Mouse (Mus musculus) brown adipose tissue, adult 24 weeks (tissue): ENCODE measurements around the gene Ppid. TPM values are rescaled to one million over a fixed set of nuclear protein-coding genes. Genes with fewer than 3 reads are reported as not detected.
A peak's percentile ranks its signal among the peaks of the same experiment; 100 is the strongest.
"Not testable (repeated sequence)": the region's sequence is repeated elsewhere in the genome, so short reads cannot be mapped to it uniquely, and the experiment has no call there.

ENCODE experiments used
- H3K27ac ChIP-seq: fragments of 200-500 bp; replicated peaks from 2 replicates; pipeline ENCODE4 v1.5.1; 2012; ENCODE audit warnings: low read depth, mild to moderate bottlenecking, low read length
- H3K4me1 ChIP-seq: fragments of 200-500 bp; 2 replicates; pipeline ENCODE4 v1.6.1; 2012; ENCODE audit warnings: low read length, mixed read lengths; ENCODE audit not compliant: control insufficient read depth, insufficient read depth, insufficient read length
- H3K4me3 ChIP-seq: fragments of 200-500 bp; 2 replicates; pipeline ENCODE4 v1.5.1; 2012; ENCODE audit warnings: low read depth, mild to moderate bottlenecking, low read length, moderate library complexity; ENCODE audit not compliant: insufficient read depth
- polyA plus RNA-seq: library from polyadenylated mRNA; stranded (reverse); fragments of >200 nt; gene quantifications from 2 replicates; pipeline ENCODE4 v1.2.4, GENCODE M21; 2012; ENCODE audit not compliant: missing spikeins, insufficient read depth, insufficient read length

The Ppid gene
- polyA plus RNA-seq, 1 experiment = 28.0 TPM

- Histone ChIP-seq H3K27ac (no peak overlapping the region), H3K4me1 (peaks cover 8% of the 10 kb centered on the region; the same call in 1 of the 2 replicates), H3K4me3 (no peak overlapping the region)
These were observed 26.1 kb upstream of the Ppid start for GRCm38 (mm10) chr3:79564875-79565606.

- peak overlapping the region; percentile 69 for H3K4me3 ChIP-seq
- peak overlapping the region; percentile 19 for H3K27ac ChIP-seq
- H3K4me1 ChIP-seq = peaks cover 7% of the 10 kb centered on the region; the same call in 1 of the 2 replicates
These were observed 24.1 kb upstream of the Ppid start for GRCm38 (mm10) chr3:79566716-79567691.

GRCm38 (mm10) chr3:79567703-79568362 lies 23.3 kb upstream of the Ppid start, which contains the start of gene Fnip2:
Gene Fnip2, minus strand, starts transcription at chr3:79567796.
- H3K4me3 ChIP-seq = peak within 1 kb of the TSS; percentile 69
- peak within 1 kb of the TSS; percentile 92 for H3K27ac ChIP-seq
- H3K4me1 ChIP-seq = peaks cover 2% of the 10 kb centered on the region; the same call in 1 of the 2 replicates

- H3K27ac ChIP-seq = peak overlapping the region; percentile 46
These were observed 22.4 kb upstream of the Ppid start for GRCm38 (mm10) chr3:79568629-79569350.

GRCm38 (mm10) chr3:79569351-79569681 lies 21.8 kb upstream of the Ppid start:
- Histone ChIP-seq H3K27ac (no peak overlapping the region), H3K4me1 (peaks cover 2% of the 10 kb centered on the region; the same call in 1 of the 2 replicates), H3K4me3 (no peak overlapping the region)

More at GRCm38 (mm10) chr3:79568629-79569350, 22.4 kb upstream of the Ppid start:
- H3K4me3 ChIP-seq = no peak overlapping the region
- H3K4me1 ChIP-seq = peaks cover 2% of the 10 kb centered on the region; the same call in 1 of the 2 replicates

- Histone ChIP-seq H3K4me1 (no peaks in the 10 kb centered on the region), H3K4me3 (no peak overlapping the region), H3K27ac (no peak overlapping the region)
These were observed 18.7 kb upstream of the Ppid start for GRCm38 (mm10) chr3:79572399-79572798.

GRCm38 (mm10) chr3:79573376-79573775 lies 17.8 kb upstream of the Ppid start:
- H3K27ac ChIP-seq, H3K4me3 ChIP-seq, H3K4me1 ChIP-seq: not testable (repeated sequence)

GRCm38 (mm10) chr3:79574336-79574735 lies 16.8 kb upstream of the Ppid start:
- no peaks in the 10 kb centered on the region for H3K4me1 ChIP-seq
- no peak overlapping the region for H3K4me3 ChIP-seq
- H3K27ac ChIP-seq = no peak overlapping the region

- no peak overlapping the region for H3K27ac ChIP-seq
- no peaks in the 10 kb centered on the region for H3K4me1 ChIP-seq
- H3K4me3 ChIP-seq = no peak overlapping the region
These were observed 15.3 kb upstream of the Ppid start for GRCm38 (mm10) chr3:79575576-79576467.

- H3K4me1 ChIP-seq = no peaks in the 10 kb centered on the region
- no peak overlapping the region for H3K27ac ChIP-seq
- no peak overlapping the region for H3K4me3 ChIP-seq
These were observed 14.7 kb upstream of the Ppid start for GRCm38 (mm10) chr3:79576468-79576816.

GRCm38 (mm10) chr3:79576865-79577264 lies 14.3 kb upstream of the Ppid start:
- no peaks in the 10 kb centered on the region for H3K4me1 ChIP-seq
- no peak overlapping the region for H3K27ac ChIP-seq
- H3K4me3 ChIP-seq = no peak overlapping the region

GRCm38 (mm10) chr3:79577606-79578005 lies 13.5 kb upstream of the Ppid start:
- Histone ChIP-seq H3K27ac (no peak overlapping the region), H3K4me3 (no peak overlapping the region), H3K4me1 (no peaks in the 10 kb centered on the region)

GRCm38 (mm10) chr3:79578164-79578563 lies 13.0 kb upstream of the Ppid start:
- Histone ChIP-seq H3K27ac (no peak overlapping the region), H3K4me3 (no peak overlapping the region), H3K4me1 (no peaks in the 10 kb centered on the region)
